Mouse (Mus musculus) heart, embryonic 15.5 days (tissue): Measurements from ENCODE around the gene Lbhd2. TPM values are rescaled to one million over a fixed set of nuclear protein-coding genes. Genes with fewer than 3 reads are reported as not detected.

ENCODE experiments used
- ATAC-seq: fragments of 200-750 bp; cut with Nextera tagmentation; replicated peaks from 2 replicates; pipeline ENCODE4 v1.8.0; 2017; ENCODE audit warnings: low read depth, moderate TSS enrichment; ENCODE audit not compliant: insufficient number of reproducible peaks, insufficient read depth, low FRiP score
- H3K27ac ChIP-seq: fragments of 300-500 bp; sonication (generic); 2 replicates; pipeline ENCODE4 v1.5.1; 2015; ENCODE audit warnings: mild to moderate bottlenecking, inconsistent platforms
- H3K27me3 ChIP-seq: fragments of 300-500 bp; sonication (generic); 2 replicates; pipeline ENCODE4 v1.6.1; 2015; ENCODE audit warnings: inconsistent platforms
- H3K36me3 ChIP-seq: fragments of 300-500 bp; sonication (generic); 2 replicates; pipeline ENCODE4 v1.6.1; 2015; ENCODE audit warnings: mild to moderate bottlenecking, inconsistent platforms
- H3K4me1 ChIP-seq: fragments of 300-500 bp; sonication (generic); replicated peaks from 2 replicates; pipeline ENCODE4 v1.6.1; 2015; ENCODE audit warnings: inconsistent platforms
- H3K4me2 ChIP-seq: fragments of 300-500 bp; sonication (generic); 2 replicates; pipeline ENCODE4 v1.6.1; 2015; ENCODE audit warnings: inconsistent platforms, mild to moderate bottlenecking, moderate library complexity
- H3K4me3 ChIP-seq: fragments of 300-500 bp; sonication (generic); 2 replicates; pipeline ENCODE4 v1.5.1; 2015; ENCODE audit warnings: mild to moderate bottlenecking, inconsistent platforms
- H3K9ac ChIP-seq: fragments of 300-500 bp; sonication (generic); 2 replicates; pipeline ENCODE4 v1.6.1; 2015; ENCODE audit warnings: mild to moderate bottlenecking, inconsistent platforms
- H3K9me3 ChIP-seq: fragments of 300-500 bp; sonication (generic); replicated peaks from 2 replicates; pipeline ENCODE4 v1.6.1; 2016; ENCODE audit warnings: inconsistent platforms
- WGBS: fragments of 180-500 bp; shearing (Covaris S2); methylation state at CpG from one replicate; pipeline ENCODE4 v1.1.7; 2015; ENCODE audit warnings: mixed read lengths; 5-methylcytosine and 5-hydroxymethylcytosine counted together
- polyA plus RNA-seq: library from polyadenylated mRNA; unstranded; fragments of >200 nt; fragmentation: Nextera tagmentation; extraction: Ambion mirVana; gene quantifications from 2 replicates; pipeline ENCODE4 v1.2.1, GENCODE M21; 2015

Lbhd2 gene
- polyA plus RNA-seq, 1 experiment from 2014 or later: 0.45 TPM

- peaks cover 70% of the 10 kb centered on the region for H3K27me3 ChIP-seq
- ATAC-seq: no peak
- no peak overlapping the region for H3K9ac ChIP-seq
- H3K9me3 ChIP-seq: no peaks in the 10 kb centered on the region
- no peak overlapping the region for H3K4me2 ChIP-seq
- peaks cover 59% of the 10 kb centered on the region for H3K4me1 ChIP-seq
- WGBS: 34% methylated on average over 9 of the region's 9 CpGs
- no peak overlapping the region for H3K4me3 ChIP-seq
- H3K36me3 ChIP-seq: no peaks in the 10 kb centered on the region
- H3K27ac ChIP-seq: no peak overlapping the region
Observed at GRCm38 (mm10) chr12:111424547-111424946, 17.9 kb downstream of the Lbhd2 start.

DNA sequence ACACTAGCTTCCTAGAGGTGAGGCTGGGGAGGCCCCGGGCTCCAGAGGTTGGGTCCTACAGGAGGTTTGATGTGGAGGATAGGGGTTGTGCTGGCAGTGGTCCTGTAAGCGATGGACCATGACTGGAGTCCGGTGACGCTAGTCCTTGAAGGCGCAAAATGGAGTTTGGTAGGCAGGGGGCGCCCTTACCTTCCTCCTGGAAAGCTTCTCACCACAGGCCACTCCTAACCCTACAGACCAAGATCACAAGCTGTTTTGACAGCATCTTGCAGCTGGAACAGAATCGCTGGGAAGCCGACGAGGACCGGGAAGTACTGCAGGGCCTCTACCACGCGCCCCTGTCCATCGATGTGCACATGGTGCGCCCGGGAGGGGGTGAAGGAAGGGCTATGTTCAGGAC lies 18.6 kb downstream of the Lbhd2 start:
- Histone ChIP-seq H3K9ac (no peak overlapping the region), H3K4me2 (no peak overlapping the region), H3K4me1 (peaks cover 61% of the 10 kb centered on the region), H3K36me3 (no peaks in the 10 kb centered on the region), H3K27ac (no peak overlapping the region), H3K27me3 (peaks cover 74% of the 10 kb centered on the region), H3K4me3 (no peak overlapping the region), H3K9me3 (no peaks in the 10 kb centered on the region)
- 2% methylated on average over 15 of the region's 15 CpGs for WGBS
- no peak for ATAC-seq

- H3K9ac ChIP-seq: no peak overlapping the region
- ATAC-seq: peak; percentile 28
- WGBS: 18% methylated on average over 29 of the region's 29 CpGs
- no peaks in the 10 kb centered on the region for H3K36me3 ChIP-seq
- H3K9me3 ChIP-seq: no peaks in the 10 kb centered on the region
- H3K27ac ChIP-seq: no peak overlapping the region
- no peak overlapping the region for H3K4me3 ChIP-seq
- H3K27me3 ChIP-seq: peaks cover 76% of the 10 kb centered on the region
- no peak overlapping the region; the same call in 1 of the 2 replicates for H3K4me2 ChIP-seq
- peaks cover 61% of the 10 kb centered on the region for H3K4me1 ChIP-seq
Observed at GRCm38 (mm10) chr12:111425789-111426460, 19.3 kb downstream of the Lbhd2 start.

DNA sequence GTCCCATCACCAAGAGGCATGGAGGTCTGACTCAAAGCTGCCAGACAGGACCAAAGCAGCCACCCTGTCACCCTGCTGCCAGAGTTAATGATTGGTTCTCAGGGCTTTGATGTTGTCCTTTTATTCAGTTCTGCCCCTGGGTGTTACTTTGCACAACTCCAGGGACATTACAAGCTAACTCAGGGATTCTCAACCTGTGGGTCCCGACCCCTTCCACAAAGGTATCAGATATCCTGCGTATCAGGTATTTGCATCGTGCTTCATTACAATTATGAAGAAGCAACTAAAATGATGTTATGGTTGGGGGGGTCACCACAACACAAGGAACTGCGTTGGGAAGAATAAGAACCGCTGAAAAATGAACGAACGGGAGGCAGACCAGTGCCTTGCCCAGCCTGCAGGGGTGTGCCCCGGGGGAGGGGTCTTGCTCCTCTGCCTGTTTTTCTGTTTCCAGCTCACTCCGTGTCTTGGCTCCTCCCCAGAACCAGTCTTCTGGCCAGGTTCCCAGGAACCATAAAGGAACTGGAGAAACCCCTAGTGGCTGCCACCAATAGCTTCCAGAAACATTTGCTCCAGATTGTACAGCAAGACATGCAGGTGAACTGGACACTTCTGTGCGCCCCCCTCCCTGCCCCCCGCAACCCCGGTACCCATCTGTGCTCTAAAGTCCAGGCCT lies 21.0 kb downstream of the Lbhd2 start:
- H3K36me3 ChIP-seq: no peaks in the 10 kb centered on the region
- WGBS: 49% methylated on average over 12 of the region's 12 CpGs
- ATAC-seq: no peak
- H3K4me2 ChIP-seq: no peak overlapping the region
- H3K4me3 ChIP-seq: no peak overlapping the region
- H3K4me1 ChIP-seq: peaks cover 62% of the 10 kb centered on the region
- H3K27me3 ChIP-seq: peaks cover 69% of the 10 kb centered on the region
- no peaks in the 10 kb centered on the region for H3K9me3 ChIP-seq
- H3K9ac ChIP-seq: no peak overlapping the region
- H3K27ac ChIP-seq: no peak overlapping the region

DNA sequence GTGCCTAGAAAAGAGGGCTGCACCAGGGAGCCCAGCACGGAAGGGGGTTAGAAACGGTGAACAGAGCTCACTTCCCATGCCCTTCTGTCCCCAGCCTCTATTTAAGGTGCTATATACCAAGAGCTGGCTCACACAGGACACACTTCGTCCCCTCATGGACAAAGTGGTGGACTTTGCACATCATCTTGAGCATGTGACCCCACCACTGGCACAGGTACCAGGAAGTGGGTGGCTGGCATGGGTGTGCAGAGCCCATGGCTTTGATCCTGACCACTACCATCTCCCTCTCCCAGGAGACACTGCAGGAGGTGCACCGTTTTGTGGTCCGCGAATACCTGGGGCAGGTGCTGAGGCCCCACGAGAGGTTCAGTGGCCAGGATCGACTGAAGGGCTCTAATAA lies 21.8 kb downstream of the Lbhd2 start:
- peaks cover 67% of the 10 kb centered on the region for H3K4me1 ChIP-seq

GRCm38 (mm10) chr12:111428961-111429911 lies 22.6 kb downstream of the Lbhd2 start:
- ATAC-seq: peak; percentile 16; the same call in 1 of the 2 replicates
- Histone ChIP-seq H3K27ac (peak overlapping the region; percentile 68), H3K9me3 (no peaks in the 10 kb centered on the region), H3K4me3 (peak overlapping the region; percentile 50), H3K27me3 (peaks cover 57% of the 10 kb centered on the region), H3K36me3 (no peaks in the 10 kb centered on the region), H3K4me2 (peak overlapping the region; percentile 80), H3K9ac (peak overlapping the region; percentile 52), H3K4me1 (peaks cover 62% of the 10 kb centered on the region)
- 1% methylated on average over 40 of the region's 40 CpGs for WGBS

More for the DNA sequence above, 21.8 kb downstream of the Lbhd2 start:
- no peaks in the 10 kb centered on the region for H3K36me3 ChIP-seq
- no peak overlapping the region for H3K27ac ChIP-seq
- no peak for ATAC-seq
- peaks cover 64% of the 10 kb centered on the region for H3K27me3 ChIP-seq
- H3K4me2 ChIP-seq: peak overlapping the region; percentile 80
- H3K4me3 ChIP-seq: no peak overlapping the region
- H3K9me3 ChIP-seq: no peaks in the 10 kb centered on the region
- WGBS: 22% methylated on average over 8 of the region's 8 CpGs
- H3K9ac ChIP-seq: no peak overlapping the region

DNA sequence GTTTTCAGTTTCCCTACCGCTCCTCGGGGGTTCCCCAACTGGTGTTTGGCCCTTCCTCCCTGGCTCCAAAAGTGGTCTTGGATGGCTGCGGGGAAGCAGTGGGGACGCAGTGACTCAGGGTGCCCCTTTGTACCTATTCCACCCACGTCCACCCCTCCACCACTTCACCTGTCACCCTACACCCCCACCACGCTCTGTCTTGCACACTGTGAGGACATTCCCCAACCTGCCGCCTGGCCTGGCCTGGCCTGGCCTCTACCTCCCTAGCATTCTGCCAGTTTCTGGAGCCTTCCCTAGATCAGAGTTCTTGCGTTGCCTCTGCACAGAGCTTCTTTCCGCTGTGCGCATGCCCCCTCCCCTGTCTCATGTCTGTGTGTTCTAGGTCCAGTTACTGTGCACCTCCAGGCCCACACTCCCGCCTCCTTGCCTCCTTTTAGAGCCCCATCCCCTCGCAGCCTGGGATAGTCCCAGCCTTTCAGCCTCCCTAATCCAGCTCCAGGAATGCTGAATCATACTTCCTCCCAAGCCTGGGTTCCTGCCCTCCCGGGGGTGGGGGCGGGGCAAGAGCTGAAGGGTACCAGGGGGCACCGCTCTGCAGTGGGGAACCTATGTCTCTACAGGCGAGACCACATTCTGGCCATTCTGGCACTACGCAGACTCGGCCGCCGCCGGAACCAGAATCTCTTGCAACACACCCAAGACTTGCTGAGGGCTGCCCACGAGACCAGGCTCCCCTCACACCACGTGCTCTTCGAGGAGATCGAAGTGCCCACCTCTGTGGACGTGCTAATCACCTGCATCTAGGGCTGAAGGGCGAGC lies 23.6 kb downstream of the Lbhd2 start:
- 17% methylated on average over 27 of the region's 27 CpGs for WGBS
- Histone ChIP-seq H3K9ac (peak overlapping the region; percentile 52), H3K27ac (peak overlapping the region; percentile 25), H3K9me3 (no peaks in the 10 kb centered on the region), H3K27me3 (peaks cover 51% of the 10 kb centered on the region), H3K4me2 (peak overlapping the region; percentile 80), H3K4me3 (peak overlapping the region; percentile 50), H3K36me3 (no peaks in the 10 kb centered on the region), H3K4me1 (peaks cover 69% of the 10 kb centered on the region)
- ATAC-seq: no peak

DNA sequence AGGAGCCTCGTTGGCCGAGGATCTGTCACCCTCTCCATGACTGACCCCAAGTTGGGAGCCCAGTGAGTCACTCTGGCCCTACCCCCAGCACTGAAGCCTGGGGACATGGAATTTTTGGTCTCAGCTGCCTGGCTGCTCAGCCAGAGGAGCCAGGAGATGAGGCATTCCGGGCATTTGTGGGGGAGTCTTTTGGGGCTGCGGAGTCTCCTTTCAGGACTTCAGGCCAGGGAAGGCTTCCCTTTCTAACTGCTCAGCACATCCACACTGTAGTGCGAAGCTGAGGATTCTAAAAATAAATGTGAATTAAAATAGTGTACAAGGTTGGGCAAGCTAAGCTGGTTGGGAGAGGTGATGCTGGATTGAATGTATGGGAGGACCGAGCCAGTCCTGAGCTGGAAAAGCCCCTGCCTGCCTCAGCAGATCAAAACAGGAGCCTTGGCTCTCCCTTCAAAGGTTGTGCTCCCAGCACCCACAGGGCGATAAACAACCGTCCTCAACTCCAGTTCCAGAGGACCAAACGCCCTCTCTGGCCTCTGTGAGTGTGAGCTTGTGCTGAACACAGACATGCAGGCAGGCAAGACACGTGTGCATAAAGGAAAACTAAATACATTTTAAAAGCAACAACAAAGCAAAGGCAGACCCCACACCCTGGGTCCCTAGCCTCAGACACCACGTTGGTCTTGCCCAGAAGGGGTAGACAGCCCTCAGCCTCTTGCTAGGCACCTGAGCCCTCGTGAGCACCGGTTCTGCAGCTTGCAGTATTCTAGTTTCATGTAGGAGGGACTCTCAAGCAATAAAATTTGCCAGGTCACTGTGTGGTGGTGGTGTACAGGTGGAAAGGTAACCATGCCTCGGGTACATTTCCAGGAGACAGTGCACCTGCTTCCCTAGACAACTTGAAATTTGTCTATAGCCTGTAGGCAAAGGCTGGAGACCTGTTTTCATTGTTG lies 24.5 kb downstream of the Lbhd2 start:
- Histone ChIP-seq H3K4me2 (peak overlapping the region; percentile 80), H3K9me3 (no peaks in the 10 kb centered on the region), H3K27me3 (peaks cover 44% of the 10 kb centered on the region), H3K4me1 (peaks cover 64% of the 10 kb centered on the region), H3K4me3 (no peak overlapping the region), H3K27ac (peak overlapping the region; percentile 36; the same call in 1 of the 2 replicates), H3K9ac (no peak overlapping the region), H3K36me3 (no peaks in the 10 kb centered on the region)
- ATAC-seq: no peak
- 33% methylated on average over 14 of the region's 14 CpGs for WGBS

DNA sequence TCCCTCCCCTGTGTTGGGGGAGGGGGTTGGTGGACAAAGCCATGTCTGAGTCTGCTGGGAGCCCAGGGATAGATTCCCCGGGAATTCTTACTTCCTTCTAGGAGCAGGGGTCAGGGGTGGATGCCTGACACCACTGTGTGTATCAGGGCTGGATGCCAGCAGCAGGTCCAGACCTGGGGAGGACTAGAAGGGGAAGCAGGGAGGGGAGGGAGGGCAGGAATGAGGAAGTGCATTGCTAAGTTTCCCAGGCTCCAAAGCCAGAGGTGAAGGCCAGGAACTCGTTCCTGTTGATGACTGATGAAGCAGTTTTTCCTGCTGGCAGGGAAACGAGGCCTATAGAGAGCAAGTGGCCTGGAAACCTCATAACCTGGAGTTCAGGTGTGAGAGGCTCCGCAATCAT lies 25.5 kb downstream of the Lbhd2 start:
- Histone ChIP-seq H3K4me1 (peaks cover 63% of the 10 kb centered on the region), H3K4me2 (no peak overlapping the region), H3K36me3 (no peaks in the 10 kb centered on the region), H3K27ac (peak overlapping the region; percentile 63), H3K9ac (no peak overlapping the region), H3K4me3 (no peak overlapping the region), H3K27me3 (peaks cover 45% of the 10 kb centered on the region), H3K9me3 (no peaks in the 10 kb centered on the region)
- WGBS: 45% methylated on average over 4 of the region's 4 CpGs
- ATAC-seq: no peak
